Comparison of ENCODE assay signal across 8 mouse cellular contexts in the genomic region with DNA sequence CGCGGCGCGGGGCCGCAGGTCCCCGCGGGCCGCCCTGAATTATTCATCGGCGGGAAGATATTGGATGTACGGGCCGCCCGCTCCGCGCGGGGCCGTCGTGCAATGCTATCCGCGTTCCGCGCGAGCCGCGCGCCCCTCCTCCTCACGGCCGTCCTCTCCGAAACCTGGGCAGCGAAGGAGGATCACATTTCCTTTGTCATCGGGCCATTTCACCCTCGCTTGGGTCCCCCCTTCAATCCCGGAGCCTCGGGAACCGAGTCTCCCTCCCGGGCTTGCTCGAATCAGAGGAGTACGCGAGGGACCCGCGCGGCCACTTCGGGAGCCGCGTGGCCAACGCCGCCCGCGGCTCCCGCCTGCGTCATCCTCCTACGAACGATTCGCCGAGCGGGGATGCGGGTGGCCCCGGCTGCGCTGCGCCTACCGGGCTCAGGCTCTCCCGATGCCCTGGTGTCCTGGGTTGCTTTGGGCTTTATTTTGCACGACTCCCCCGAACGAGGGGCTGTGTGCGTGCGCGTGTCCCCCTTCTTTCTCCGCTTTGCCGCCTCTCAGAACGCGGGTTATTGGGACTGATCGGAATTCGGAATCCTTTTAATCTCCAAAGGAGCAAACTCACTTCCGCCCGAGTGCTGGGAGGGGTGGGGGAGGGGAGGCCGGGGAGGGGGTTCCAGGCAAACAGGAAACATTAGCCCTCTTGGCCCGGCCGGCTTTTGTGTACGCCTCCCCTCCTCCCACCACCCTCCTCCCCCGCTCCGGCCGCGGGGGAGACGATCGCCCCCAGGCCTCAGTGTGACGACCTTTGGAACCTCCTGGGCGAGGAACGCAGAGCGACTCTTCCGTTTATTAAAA. TPM values are rescaled to one million over a fixed set of nuclear protein-coding genes. Genes with fewer than 3 reads are reported as not detected.
DNase-seq lines count a peak whose midpoint lies in the region; ATAC-seq and TF ChIP-seq lines count a peak whose summit lies in the region.

Trim71 (minus strand) TSS at position 609 of the 846 bp plus-strand sequence.

- DNase-seq in CD4-positive, CD25-positive, alpha-beta regulatory T cell, adult 2 months (ENCODE audit: low read depth, low spot score), result peak; percentile 22
- peak; percentile 68 for DNase-seq in lung, embryonic 14.5 days
- no peak for DNase-seq in lung, postnatal 36 days
- DNase-seq in liver, embryonic 11.5 days (ENCODE audit: low spot score), result peak; percentile 69
- DNase-seq in c-Kit-positive CD71-positive TER-119-positive erythroid progenitor cells, embryonic 14.5 days (ENCODE audit: low spot score), result no peak

- peak within 1 kb of the TSS; percentile 88 for H3K4me2 ChIP-seq in lung, embryonic 14.5 days
- H3K4me2 ChIP-seq in forebrain, embryonic 15.5 days (replicated peaks), result peak within 1 kb of the TSS; percentile 90
- H3K4me2 ChIP-seq in liver, embryonic 11.5 days, result peak within 1 kb of the TSS; percentile 76
- peak within 1 kb of the TSS; percentile 92 for H3K4me2 ChIP-seq in stomach, embryonic 14.5 days (replicated peaks; ENCODE audit: low read depth, low read length)

- no peak for TF ChIP-seq CTCF in lung, embryonic 14.5 days (IDR thresholded peaks at IDR 0.05; ENCODE audit: low read depth)

- peak within 1 kb of the TSS; percentile 86 for H3K9ac ChIP-seq in lung, embryonic 14.5 days
- H3K9ac ChIP-seq in forebrain, embryonic 15.5 days (replicated peaks), result peak within 1 kb of the TSS; percentile 49
- H3K9ac ChIP-seq in liver, embryonic 11.5 days (ENCODE audit: low read depth, low read length), result peak within 1 kb of the TSS; percentile 70
- H3K9ac ChIP-seq in stomach, embryonic 14.5 days (replicated peaks; ENCODE audit: low read depth, low read length), result peak within 1 kb of the TSS; percentile 67

- H3K4me3 ChIP-seq in lung, embryonic 14.5 days (ENCODE audit: low read depth, low read length), result peak within 1 kb of the TSS; percentile 71
- peak within 1 kb of the TSS; percentile 52 for H3K4me3 ChIP-seq in forebrain, embryonic 15.5 days
- H3K4me3 ChIP-seq in liver, embryonic 11.5 days (ENCODE audit: low read depth, low read length), result peak within 1 kb of the TSS; percentile 67
- H3K4me3 ChIP-seq in stomach, embryonic 14.5 days (ENCODE audit: low read depth, low read length), result peak within 1 kb of the TSS; percentile 59

- WGBS in lung, embryonic 14.5 days, result under 1% methylated on average over 91 of the region's 91 CpGs
- WGBS in forebrain, embryonic 15.5 days, result under 1% methylated on average over 91 of the region's 91 CpGs
- whole genome bisulfite sequencing in liver, embryonic 11.5 days, result under 1% methylated on average over 79 of the region's 91 CpGs
- under 1% methylated on average over 77 of the region's 91 CpGs for WGBS in stomach, embryonic 14.5 days

- H3K27ac ChIP-seq in lung, embryonic 14.5 days (ENCODE audit: low read depth), result peak within 1 kb of the TSS; percentile 93
- H3K27ac ChIP-seq in forebrain, embryonic 15.5 days (replicated peaks), result no peak within 1 kb of the TSS
- H3K27ac ChIP-seq in liver, embryonic 11.5 days (ENCODE audit: low read depth, low read length), result peak within 1 kb of the TSS; percentile 88
- peak within 1 kb of the TSS; percentile 93 for H3K27ac ChIP-seq in stomach, embryonic 14.5 days (ENCODE audit: low read length)

- peaks cover 3% of the 10 kb centered on the region; the same call in 1 of the 2 replicates for H3K4me1 ChIP-seq in lung, embryonic 14.5 days (ENCODE audit: insufficient read depth)
- H3K4me1 ChIP-seq in forebrain, embryonic 15.5 days, result peaks cover 33% of the 10 kb centered on the region
- peaks cover 13% of the 10 kb centered on the region for H3K4me1 ChIP-seq in liver, embryonic 11.5 days (replicated peaks; ENCODE audit: control insufficient read depth, insufficient read depth, low read length)
- H3K4me1 ChIP-seq in stomach, embryonic 14.5 days (ENCODE audit: control insufficient read depth, insufficient read depth, low read length), result peaks cover 9% of the 10 kb centered on the region; the same call in 1 of the 2 replicates

- ATAC-seq in CD4-positive, CD25-positive, alpha-beta regulatory T cell, adult 4 months, result no peak
- ATAC-seq in lung, embryonic 14.5 days (ENCODE audit: insufficient read depth), result peak; percentile 39
- ATAC-seq in forebrain, embryonic 15.5 days (replicated peaks), result peak; percentile 61
- peak; percentile 60 for ATAC-seq in liver, embryonic 11.5 days (replicated peaks; ENCODE audit: low FRiP score)
- ATAC-seq in stomach, embryonic 14.5 days (ENCODE audit: insufficient number of reproducible peaks, insufficient read depth, low FRiP score, low read depth), result peak; percentile 51

- H3K9me3 ChIP-seq in lung, embryonic 14.5 days (ENCODE audit: low read depth, low read length), result no peaks in the 10 kb centered on the region
- no peaks in the 10 kb centered on the region for H3K9me3 ChIP-seq in forebrain, embryonic 15.5 days
- no peaks in the 10 kb centered on the region for H3K9me3 ChIP-seq in liver, embryonic 11.5 days (ENCODE audit: control insufficient read depth, low read length)
- no peaks in the 10 kb centered on the region for H3K9me3 ChIP-seq in stomach, embryonic 14.5 days (ENCODE audit: control insufficient read depth, low read depth, low read length)

- peaks cover 21% of the 10 kb centered on the region for H3K27me3 ChIP-seq in lung, embryonic 14.5 days (ENCODE audit: insufficient read depth, low read length)
- H3K27me3 ChIP-seq in forebrain, embryonic 15.5 days, result peaks cover 62% of the 10 kb centered on the region
- peaks cover 56% of the 10 kb centered on the region for H3K27me3 ChIP-seq in liver, embryonic 11.5 days (replicated peaks; ENCODE audit: control insufficient read depth, insufficient read depth, low read length)
- peaks cover 4% of the 10 kb centered on the region; the same call in 1 of the 2 replicates for H3K27me3 ChIP-seq in stomach, embryonic 14.5 days (ENCODE audit: control insufficient read depth, insufficient read depth, low read length)

- no peaks in the 10 kb centered on the region for H3K36me3 ChIP-seq in lung, embryonic 14.5 days (ENCODE audit: insufficient read depth)
- no peaks in the 10 kb centered on the region for H3K36me3 ChIP-seq in forebrain, embryonic 15.5 days
- H3K36me3 ChIP-seq in liver, embryonic 11.5 days (ENCODE audit: control insufficient read depth, insufficient read depth, low read length), result no peaks in the 10 kb centered on the region
- H3K36me3 ChIP-seq in stomach, embryonic 14.5 days (ENCODE audit: control insufficient read depth, insufficient read depth, low read length), result no peaks in the 10 kb centered on the region

RNA-seq across cellular contexts. Expression of gene Trim71, which starts in this region (rescaled TPM):
- polyA plus RNA-seq in CD4-positive, CD25-positive, alpha-beta regulatory T cell, adult 4 months (2017; shearing (Covaris generic)), result not detected
- 1.4 and 1.5 TPM in 2 replicates for polyA plus RNA-seq in lung, embryonic 14.5 days (2014; fragmentation: Nextera tagmentation; extraction: Ambion mirVana)
- polyA plus RNA-seq in forebrain, embryonic 15.5 days (2015; fragmentation: Nextera tagmentation; extraction: Ambion mirVana), result 0.11 and 0.14 TPM in 2 replicates
- 2.6 and 3.1 TPM in 2 replicates for polyA plus RNA-seq in liver, embryonic 11.5 days (2014; fragmentation: Nextera tagmentation; extraction: Ambion mirVana)
- 1.4 and 1.6 TPM in 2 replicates for polyA plus RNA-seq in stomach, embryonic 14.5 days (2014; fragmentation: Nextera tagmentation; extraction: Ambion mirVana)

Comparison
In these comparisons a context has a peak if more than half of its experiments do, and no peak if none do; other contexts are left out.
1. DNase-seq: peak in CD4-positive, CD25-positive, alpha-beta regulatory T cell, adult 2 months (single experiment), lung, embryonic 14.5 days (single experiment) and liver, embryonic 11.5 days (single experiment); none in lung, postnatal 36 days (single experiment) and c-Kit-positive CD71-positive TER-119-positive erythroid progenitor cells, embryonic 14.5 days (single experiment).
2. Peak in ATAC-seq, H3K4me3 ChIP-seq, H3K9ac ChIP-seq and H3K4me2 ChIP-seq in forebrain, embryonic 15.5 days; RNA of the gene not detected or under 1 TPM.
3. Peak in every context shown above with its lines, with median percentiles within 50 percentile points of each other: H3K4me2 ChIP-seq, H3K4me3 ChIP-seq and H3K9ac ChIP-seq.